Mouse (Mus musculus) midbrain, postnatal 0 days (tissue): ENCODE measurements around the gene Lnpep. TPM values are rescaled to one million over a fixed set of nuclear protein-coding genes. Genes with fewer than 3 reads are reported as not detected.

Experiments
- ATAC-seq: fragments of 200-750 bp; cut with Nextera tagmentation; 2 replicates; pipeline ENCODE4 v1.8.0; 2017; ENCODE audit warnings: moderate number of reproducible peaks, mild to moderate bottlenecking, moderate TSS enrichment, moderate library complexity; ENCODE audit not compliant: low FRiP score
- DNase-seq: peaks from one replicate; pipeline ENCODE4 v3.0.0-alpha.2; 2015; ENCODE audit warnings: low spot score
- H3K27ac ChIP-seq: fragments of 300-500 bp; sonication (generic); 2 replicates; pipeline ENCODE4 v1.5.1; 2014; ENCODE audit warnings: low read depth, mild to moderate bottlenecking, low read length, mixed read lengths
- H3K27me3 ChIP-seq: fragments of 300-500 bp; sonication (generic); 2 replicates; pipeline ENCODE4 v1.6.1; 2014; ENCODE audit warnings: low read length, control low read depth, mixed read lengths; ENCODE audit not compliant: insufficient read depth
- H3K36me3 ChIP-seq: fragments of 300-500 bp; sonication (generic); 2 replicates; pipeline ENCODE4 v1.6.1; 2014; ENCODE audit warnings: low read length, control low read depth, mixed read lengths; ENCODE audit not compliant: insufficient read depth
- H3K4me1 ChIP-seq: fragments of 300-500 bp; sonication (generic); 2 replicates; pipeline ENCODE4 v1.6.1; 2014; ENCODE audit warnings: mild to moderate bottlenecking, control low read depth, antibody characterized with exemption, low read length, mixed read lengths; ENCODE audit not compliant: insufficient read depth
- H3K4me2 ChIP-seq: fragments of 300-500 bp; sonication (generic); 2 replicates; pipeline ENCODE4 v1.6.1; 2014; ENCODE audit warnings: low read depth, mild to moderate bottlenecking, low read length, mixed read lengths; ENCODE audit not compliant: poor library complexity, severe bottlenecking
- H3K4me3 ChIP-seq: fragments of 300-500 bp; sonication (generic); 2 replicates; pipeline ENCODE4 v1.5.1; 2014; ENCODE audit warnings: low read depth, mild to moderate bottlenecking, low read length, moderate library complexity
- H3K9ac ChIP-seq: fragments of 300-500 bp; sonication (generic); replicated peaks from 2 replicates; pipeline ENCODE4 v1.6.1; 2014; ENCODE audit warnings: mild to moderate bottlenecking, low read length, moderate library complexity, mixed read lengths; ENCODE audit not compliant: poor library complexity, severe bottlenecking
- H3K9me3 ChIP-seq: fragments of 300-500 bp; sonication (generic); 2 replicates; pipeline ENCODE4 v1.6.1; 2016; ENCODE audit warnings: low read length, control low read depth
- CTCF ChIP-seq: IDR thresholded peaks from 2 replicates; pipeline ENCODE4 v1.5.1; 2016; ENCODE audit warnings: antibody characterized with exemption, mild to moderate bottlenecking
- WGBS: fragments of 180-500 bp; shearing (Covaris S2); extraction: QIAGEN DNeasy Blood & Tissue Kit; methylation state at CpG from one replicate; pipeline ENCODE4 v1.1.7; 2014; 5-methylcytosine and 5-hydroxymethylcytosine counted together
- polyA plus RNA-seq: library from polyadenylated mRNA; unstranded; fragments of >200 nt; fragmentation: Nextera tagmentation; extraction: Ambion mirVana; gene quantifications from 2 replicates; pipeline ENCODE4 v1.2.1, GENCODE M21; 2015
- total RNA-seq: library from RNA; depleted of rRNA; stranded (reverse); fragments of >200 nt; gene quantifications from 2 replicates; pipeline ENCODE4 v1.2.3, GENCODE M21; 2014

Lnpep gene
- total and polyA plus RNA-seq, 2 experiments from 2014 or later = 6.2 to 24.5 TPM

DNA sequence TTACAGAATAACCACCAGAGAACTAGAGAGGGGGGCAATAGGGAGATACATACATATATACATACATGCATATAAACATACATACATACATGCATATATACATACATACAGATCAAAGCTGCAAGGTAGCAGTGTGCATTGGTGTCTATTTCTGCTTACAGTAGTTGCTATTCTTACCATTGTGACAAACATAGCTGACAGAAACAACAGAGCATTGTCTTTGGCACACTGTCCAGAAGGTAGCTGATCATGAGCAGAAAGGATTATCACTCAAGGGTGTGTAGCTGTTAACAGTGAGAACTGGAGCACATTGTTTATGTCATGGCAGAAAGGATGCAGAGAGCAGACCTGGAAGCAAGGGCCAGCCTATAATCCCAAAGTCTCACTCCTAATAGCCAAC lies 22.1 kb downstream of the Lnpep start:
- H3K27ac ChIP-seq = no peak overlapping the region
- DNase-seq (no peak), ATAC-seq (no peak)
- no peak overlapping the region for H3K4me2 ChIP-seq
- no peak overlapping the region for H3K4me3 ChIP-seq
- no peaks in the 10 kb centered on the region for H3K27me3 ChIP-seq
- H3K9me3 ChIP-seq = no peaks in the 10 kb centered on the region
- no peaks in the 10 kb centered on the region for H3K4me1 ChIP-seq
- no peak overlapping the region for H3K9ac ChIP-seq
- H3K36me3 ChIP-seq = no peaks in the 10 kb centered on the region
- TF ChIP-seq CTCF = no peak

- H3K36me3 ChIP-seq = no peaks in the 10 kb centered on the region
- TF ChIP-seq CTCF = no peak
- whole genome bisulfite sequencing = 36% methylated on average over 4 of the region's 4 CpGs
Measured at GRCm38 (mm10) chr17:17602330-17602729, 22.5 kb downstream of the Lnpep start.

GRCm38 (mm10) chr17:17600804-17601252 lies 24.0 kb downstream of the Lnpep start:
- WGBS = 54% methylated on average over 3 of the region's 3 CpGs
- TF ChIP-seq CTCF = no peak
- DNase-seq (peak; percentile 81), ATAC-seq (no peak)
- Histone ChIP-seq H3K9me3 (no peaks in the 10 kb centered on the region), H3K4me2 (no peak overlapping the region), H3K4me1 (no peaks in the 10 kb centered on the region), H3K4me3 (no peak overlapping the region), H3K36me3 (no peaks in the 10 kb centered on the region), H3K27me3 (no peaks in the 10 kb centered on the region), H3K27ac (no peak overlapping the region), H3K9ac (no peak overlapping the region)

More at GRCm38 (mm10) chr17:17602330-17602729, 22.5 kb downstream of the Lnpep start:
- Histone ChIP-seq H3K27ac (no peak overlapping the region), H3K27me3 (no peaks in the 10 kb centered on the region), H3K4me3 (no peak overlapping the region), H3K9ac (no peak overlapping the region), H3K4me1 (no peaks in the 10 kb centered on the region), H3K4me2 (no peak overlapping the region), H3K9me3 (no peaks in the 10 kb centered on the region)
- no peak for DNase-seq
- ATAC-seq = no peak

GRCm38 (mm10) chr17:17600001-17600400 lies 24.8 kb downstream of the Lnpep start:
- Histone ChIP-seq H3K9me3 (no peaks in the 10 kb centered on the region), H3K27ac (no peak overlapping the region), H3K4me2 (no peak overlapping the region), H3K4me3 (no peak overlapping the region), H3K36me3 (no peaks in the 10 kb centered on the region), H3K4me1 (no peaks in the 10 kb centered on the region), H3K27me3 (no peaks in the 10 kb centered on the region), H3K9ac (no peak overlapping the region)
- TF ChIP-seq CTCF = no peak
- WGBS = 74% methylated on average over 1 of the region's 1 CpGs
- DNase-seq (no peak), ATAC-seq (no peak)

DNA sequence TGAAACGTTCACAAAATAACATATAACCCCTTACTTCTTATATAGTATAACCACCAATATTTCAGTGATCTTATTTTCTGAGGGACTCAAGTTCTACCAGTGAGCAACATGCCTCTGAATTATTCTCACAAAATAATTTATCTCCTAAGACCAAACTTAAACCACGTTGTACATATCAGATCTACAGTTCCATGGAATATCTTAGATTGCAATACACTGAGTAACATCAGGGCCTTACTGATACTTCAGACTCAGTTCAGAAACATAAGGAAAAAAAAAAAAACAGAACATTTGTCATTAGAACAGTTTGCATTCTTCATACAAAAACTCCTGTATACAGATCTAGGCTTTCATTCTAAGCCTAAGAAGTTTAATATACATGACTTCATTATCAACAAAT lies 26.5 kb downstream of the Lnpep start:
- Histone ChIP-seq H3K4me3 (no peak overlapping the region), H3K4me2 (no peak overlapping the region), H3K9ac (no peak overlapping the region), H3K27ac (no peak overlapping the region), H3K9me3 (no peaks in the 10 kb centered on the region), H3K27me3 (no peaks in the 10 kb centered on the region), H3K36me3 (no peaks in the 10 kb centered on the region), H3K4me1 (no peaks in the 10 kb centered on the region)
- 91% methylated on average over 2 of the region's 2 CpGs for WGBS
- DNase-seq (no peak), ATAC-seq (no peak)
- TF ChIP-seq CTCF = no peak

GRCm38 (mm10) chr17:17592926-17593325 lies 31.9 kb downstream of the Lnpep start:
- DNase-seq (no peak), ATAC-seq (no peak)
- H3K4me1 ChIP-seq = no peaks in the 10 kb centered on the region
- no peak for TF ChIP-seq CTCF
- H3K9me3 ChIP-seq = no peaks in the 10 kb centered on the region
- H3K4me3 ChIP-seq = no peak overlapping the region
- no peak overlapping the region for H3K9ac ChIP-seq
- no peak overlapping the region for H3K27ac ChIP-seq
- no peaks in the 10 kb centered on the region for H3K27me3 ChIP-seq
- 90% methylated on average over 1 of the region's 1 CpGs for WGBS
- no peaks in the 10 kb centered on the region for H3K36me3 ChIP-seq
- no peak overlapping the region for H3K4me2 ChIP-seq
